Mouse (Mus musculus) cerebellum, adult 2 months (tissue): ENCODE data around the gene Cdk17. TPM values are rescaled to one million over a fixed set of nuclear protein-coding genes. Genes with fewer than 3 reads are reported as not detected.

Source experiments
- DNase-seq, 2 experiments: peaks; one replicate each; pipeline ENCODE4 v3.0.0; 2021
- H3K27ac ChIP-seq: fragments of 200-500 bp; 2 replicates; pipeline ENCODE4 v1.5.1; 2012; ENCODE audit warnings: low read length, control low read depth, inconsistent platforms; ENCODE audit not compliant: insufficient read depth
- H3K27me3 ChIP-seq: fragments of 200-500 bp; 2 replicates; pipeline ENCODE4 v1.6.1; 2012; ENCODE audit warnings: inconsistent platforms, mild to moderate bottlenecking, low read length, moderate library complexity; ENCODE audit not compliant: control insufficient read depth, insufficient read depth
- H3K4me1 ChIP-seq: fragments of 200-500 bp; 2 replicates; pipeline ENCODE4 v1.6.1; 2011; ENCODE audit warnings: low read length; ENCODE audit not compliant: control insufficient read depth, insufficient read depth
- H3K4me3 ChIP-seq: fragments of 200-500 bp; replicated peaks from 2 replicates; pipeline ENCODE3; 2011; ENCODE audit warnings: mild to moderate bottlenecking, low read depth, low read length, control low read depth; ENCODE audit not compliant: insufficient read depth
- CTCF ChIP-seq: fragments of 200-500 bp; IDR thresholded peaks from 2 replicates; pipeline ENCODE4 v1.5.1; 2011; ENCODE audit warnings: low read depth, mild to moderate bottlenecking, control low read depth, low read length, moderate library complexity, borderline replicate concordance; ENCODE audit not compliant: insufficient read depth
- POLR2A ChIP-seq: fragments of 200-500 bp; IDR thresholded peaks from 2 replicates; pipeline ENCODE4 v1.6.1; 2011; ENCODE audit warnings: low read length, control low read depth, borderline replicate concordance; ENCODE audit not compliant: insufficient read depth
- WGBS: fragments of 180-500 bp; shearing (Covaris S2); methylation state at CpG from one replicate; pipeline ENCODE4 v1.1.7; 2018; 5-methylcytosine and 5-hydroxymethylcytosine counted together
- polyA plus RNA-seq: library from polyadenylated mRNA; depleted of rRNA; stranded (reverse); fragments of >200 nt; gene quantifications from 2 replicates; pipeline ENCODE4 v1.2.3, GENCODE M21; 2012

Gene Cdk17
- polyA plus RNA-seq, 1 experiment: 63.1 TPM

- 75% methylated on average over 11 of the region's 11 CpGs for WGBS
Measured at GRCm38 (mm10) chr10:93179669-93180460, 19.2 kb downstream of the Cdk17 start.

GRCm38 (mm10) chr10:93184351-93184976, 23.8 kb downstream of the Cdk17 start:
- Histone ChIP-seq H3K4me1 (peaks cover 5% of the 10 kb centered on the region; the same call in 1 of the 2 replicates), H3K4me3 (no peak overlapping the region), H3K27ac (no peak overlapping the region), H3K27me3 (no peaks in the 10 kb centered on the region)
- WGBS: 78% methylated on average over 8 of the region's 8 CpGs
- TF ChIP-seq POLR2A: no peak
- DNase-seq: no peak

More at GRCm38 (mm10) chr10:93179669-93180460, 19.2 kb downstream of the Cdk17 start:
- H3K27me3 ChIP-seq: no peaks in the 10 kb centered on the region
- H3K4me1 ChIP-seq: peaks cover 4% of the 10 kb centered on the region
- H3K4me3 ChIP-seq: no peak overlapping the region
- H3K27ac ChIP-seq: no peak overlapping the region
- TF ChIP-seq POLR2A: no peak
- no peak for TF ChIP-seq CTCF
- no peak for DNase-seq

GRCm38 (mm10) chr10:93188440-93188999, 27.8 kb downstream of the Cdk17 start:
- Histone ChIP-seq H3K4me1 (peaks cover 20% of the 10 kb centered on the region), H3K27me3 (no peaks in the 10 kb centered on the region), H3K27ac (0 out of 2 replicates have a peak overlapping the region, but pooled peaks have one; percentile 54), H3K4me3 (no peak overlapping the region)
- WGBS: 66% methylated on average over 10 of the region's 10 CpGs
- DNase-seq: no peak
- no peak for TF ChIP-seq POLR2A

- Histone ChIP-seq H3K4me3 (no peak overlapping the region), H3K27me3 (no peaks in the 10 kb centered on the region), H3K4me1 (peaks cover 25% of the 10 kb centered on the region), H3K27ac (peak overlapping the region; percentile 78)
- DNase-seq: peak in 1 of 2 experiments; percentile 37
- TF ChIP-seq CTCF: no peak
- no peak for TF ChIP-seq POLR2A
- WGBS: 88% methylated on average over 8 of the region's 8 CpGs
Measured at GRCm38 (mm10) chr10:93190475-93191262, 30.0 kb downstream of the Cdk17 start.

GRCm38 (mm10) chr10:93197092-93197491, 36.4 kb downstream of the Cdk17 start:
- H3K27me3 ChIP-seq: no peaks in the 10 kb centered on the region
- DNase-seq: peak; percentile 54 to 61
- H3K27ac ChIP-seq: peak overlapping the region; percentile 14
- H3K4me3 ChIP-seq: no peak overlapping the region
- peaks cover 29% of the 10 kb centered on the region for H3K4me1 ChIP-seq
- WGBS: 17% methylated on average over 6 of the region's 6 CpGs
- TF ChIP-seq CTCF: no peak
- TF ChIP-seq POLR2A: no peak

- 96% methylated on average over 3 of the region's 3 CpGs for WGBS
- Histone ChIP-seq H3K4me1 (peaks cover 27% of the 10 kb centered on the region), H3K27me3 (no peaks in the 10 kb centered on the region), H3K4me3 (no peak overlapping the region), H3K27ac (no peak overlapping the region)
- DNase-seq: no peak
- TF ChIP-seq POLR2A (no peak), CTCF (no peak)
Measured at GRCm38 (mm10) chr10:93198958-93199357, 38.3 kb downstream of the Cdk17 start.

- H3K4me1 ChIP-seq: peaks cover 20% of the 10 kb centered on the region
- H3K27ac ChIP-seq: peak overlapping the region; percentile 29
- TF ChIP-seq CTCF: no peak
- no peak overlapping the region for H3K4me3 ChIP-seq
- 13% methylated on average over 6 of the region's 6 CpGs for WGBS
- no peaks in the 10 kb centered on the region for H3K27me3 ChIP-seq
- peak in 1 of 2 experiments; percentile 61 for DNase-seq
Measured at GRCm38 (mm10) chr10:93201846-93202458, 41.3 kb downstream of the Cdk17 start.
